Mouse (Mus musculus): ENCODE measurements around the gene Ccdc171.

DNA sequence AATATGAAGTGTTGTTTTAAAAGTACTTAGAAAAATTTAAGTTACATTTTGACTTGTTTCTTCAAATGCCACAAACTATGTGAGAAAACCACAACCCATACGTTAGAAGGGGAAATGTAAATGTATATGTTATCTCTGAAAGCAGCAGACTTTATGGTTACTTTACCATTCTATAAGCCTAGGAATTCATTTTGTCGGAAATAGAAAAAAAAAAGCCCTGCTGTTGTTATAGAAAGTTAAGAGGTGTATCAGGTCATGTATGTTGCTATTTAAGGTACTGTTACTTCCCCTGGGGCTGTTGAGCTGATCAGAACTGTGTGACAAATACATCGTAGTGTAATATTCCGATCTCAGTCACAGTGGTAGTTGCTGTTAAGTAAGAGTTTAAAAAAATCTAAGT lies 137.0 kb downstream of the Ccdc171 start:
- TF ChIP-seq CTCF (IDR thresholded peaks at IDR 0.05; ENCODE audit: low read depth) (no peak), EP300 (IDR thresholded peaks at IDR 0.05; ENCODE audit: low read depth) (no peak)
